Mouse (Mus musculus) gastrocnemius, adult 8-10 months (tissue): ENCODE results near the gene Cplx3. TPM values are rescaled to one million over a fixed set of nuclear protein-coding genes. Genes with fewer than 3 reads are reported as not detected.

Experiments
- DNase-seq, 2 experiments: peaks; one replicate each; pipeline ENCODE4 v3.0.0; 2022; ENCODE audit warnings: low spot score in 2 of 2
- total RNA-seq, 4 experiments: library from RNA; stranded (reverse); gene quantifications; 2 replicates each; pipeline ENCODE4 v1.2.4; 2022

The Cplx3 gene
- total RNA-seq, 4 experiments from 2014 or later, result not detected

DNA sequence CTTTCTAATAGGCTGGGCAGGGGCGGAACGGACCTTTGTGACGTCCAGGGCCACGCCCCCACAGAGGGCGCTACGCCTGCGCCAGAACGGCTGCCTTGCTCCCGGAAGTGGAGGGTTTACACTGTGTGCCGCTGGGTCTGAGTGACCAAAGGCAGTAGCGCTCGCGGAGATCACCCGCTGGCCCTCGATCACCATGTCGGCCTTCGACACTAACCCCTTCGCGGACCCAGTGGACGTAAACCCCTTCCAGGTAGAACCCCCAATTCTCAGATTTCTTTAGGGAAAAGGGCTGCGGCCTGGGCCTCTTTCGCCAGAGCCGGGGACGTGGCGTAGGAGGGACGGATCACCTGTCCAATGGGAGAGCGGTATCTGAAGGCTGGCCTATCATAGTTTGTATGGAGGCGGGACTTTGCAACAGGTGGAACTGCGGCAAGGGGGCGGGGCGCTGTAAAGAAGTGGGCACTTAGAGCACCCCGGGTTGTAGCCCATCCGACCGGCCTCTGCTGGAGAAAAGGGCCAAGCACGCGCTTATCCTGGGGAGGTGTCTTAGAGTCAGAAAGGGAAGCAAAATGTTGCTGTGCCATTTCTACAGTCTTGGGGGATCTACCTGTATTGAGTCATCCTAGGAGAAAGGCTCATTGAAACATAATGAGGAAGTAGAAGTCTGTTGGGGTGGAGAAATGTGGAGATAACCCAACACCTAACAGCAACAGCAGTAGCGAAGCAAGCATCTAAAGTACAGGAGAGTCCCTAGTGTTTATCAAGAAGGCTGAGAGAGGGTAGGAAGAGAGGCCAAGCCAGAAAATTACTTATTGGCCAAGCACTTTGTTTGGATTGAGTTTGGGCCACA lies 45.0 kb downstream of the Cplx3 start, which contains the start of gene Scamp2:
TSS of gene Scamp2 (plus strand) at position 83 of the 850 bp plus-strand sequence.
- peak; percentile 90 for DNase-seq

DNA sequence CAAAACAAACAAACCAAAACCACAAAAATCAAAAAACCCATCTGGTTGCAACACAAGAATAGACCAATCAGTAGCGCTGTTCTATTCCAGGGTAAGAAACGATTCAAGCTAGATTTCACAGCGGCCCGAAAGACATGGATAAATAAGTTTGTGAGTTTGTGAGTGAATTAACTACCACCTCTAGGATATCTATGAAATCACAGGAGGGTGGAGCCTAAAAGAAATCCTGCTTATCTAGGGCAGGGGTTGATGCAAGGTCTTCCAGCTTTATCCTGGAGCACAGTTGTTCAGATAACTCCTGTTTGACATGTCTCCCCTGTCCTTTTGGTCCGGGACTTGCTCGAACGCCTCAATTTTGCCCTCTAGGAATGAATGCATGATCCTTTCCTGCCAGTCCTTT lies 45.8 kb downstream of the Cplx3 start:
- no peak for DNase-seq

DNA sequence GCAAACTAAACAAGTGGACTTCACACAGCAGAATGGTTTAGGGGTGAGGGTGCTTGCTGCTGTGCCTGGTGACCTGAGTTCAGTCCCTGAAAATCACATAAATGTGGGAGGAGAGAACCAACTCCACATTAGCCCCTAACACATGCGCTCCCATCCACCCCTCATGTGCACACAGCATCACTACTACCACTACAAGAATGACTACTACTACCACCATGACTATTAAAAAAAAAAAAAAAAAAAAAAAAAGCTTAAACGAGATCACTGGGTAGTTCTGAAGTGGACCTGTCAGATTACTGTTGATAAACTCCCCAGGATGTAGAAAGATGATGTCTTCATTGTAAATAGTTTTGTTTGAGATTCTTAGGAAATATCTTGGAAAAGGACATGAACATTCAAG lies 46.5 kb downstream of the Cplx3 start:
- no peak for DNase-seq

DNA sequence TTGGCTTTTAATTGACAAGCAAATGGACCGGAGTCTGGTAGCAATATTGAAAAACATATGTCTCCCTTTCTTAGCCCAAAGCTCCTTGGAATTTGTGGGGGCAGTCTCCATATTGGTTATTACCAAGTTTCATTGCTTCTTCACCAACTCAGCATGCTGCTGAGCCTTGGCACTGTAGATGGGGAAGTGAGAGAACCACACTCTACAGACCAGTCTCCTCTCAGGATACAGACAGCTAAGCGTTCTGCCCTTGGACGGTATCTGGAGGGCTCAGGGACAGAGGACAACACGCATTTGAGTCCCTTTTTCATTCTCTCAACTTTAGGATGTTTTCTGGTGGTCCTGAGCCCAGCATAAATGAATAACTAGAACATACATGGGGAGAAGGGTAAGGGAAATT lies 47.5 kb downstream of the Cplx3 start:
- no peak for DNase-seq

DNA sequence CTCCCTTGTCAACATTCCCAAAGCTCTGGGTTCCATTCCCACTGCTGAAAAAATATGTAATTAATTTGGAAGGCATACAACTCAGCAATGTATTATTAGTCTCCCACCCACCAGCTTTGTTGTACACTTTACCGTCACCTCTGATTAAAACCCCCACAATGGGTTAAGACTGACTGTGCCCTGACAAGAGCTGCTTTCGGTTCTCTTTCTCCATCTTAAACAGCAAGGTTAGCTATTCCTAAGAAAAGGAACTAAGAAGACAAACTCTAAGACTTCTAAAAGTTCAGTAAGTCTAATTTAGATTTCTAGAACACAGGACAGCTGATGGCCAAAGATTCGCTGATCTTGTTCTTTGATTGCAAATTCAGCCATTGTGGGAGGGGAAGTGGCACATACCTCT lies 48.9 kb downstream of the Cplx3 start:
- no peak for DNase-seq

DNA sequence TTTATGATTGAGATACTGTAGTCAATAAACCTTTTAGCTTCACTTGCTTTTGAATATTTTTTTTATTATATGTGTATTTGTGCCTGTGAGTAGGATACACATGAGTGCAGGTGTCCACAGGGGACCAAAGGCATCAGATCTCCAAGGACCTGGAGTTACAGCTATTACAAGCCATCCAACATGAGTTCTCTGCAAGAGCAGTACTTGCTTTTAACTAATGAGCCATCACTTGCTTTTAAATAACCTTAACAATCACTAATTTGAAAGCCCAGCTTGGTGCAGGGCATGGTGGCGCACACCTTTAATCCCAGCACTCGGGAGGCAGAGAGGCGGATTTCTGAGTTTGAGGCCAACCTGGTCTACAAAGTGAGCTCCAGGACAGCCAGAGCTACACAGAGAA lies 51.3 kb downstream of the Cplx3 start:
- DNase-seq, result no peak

DNA sequence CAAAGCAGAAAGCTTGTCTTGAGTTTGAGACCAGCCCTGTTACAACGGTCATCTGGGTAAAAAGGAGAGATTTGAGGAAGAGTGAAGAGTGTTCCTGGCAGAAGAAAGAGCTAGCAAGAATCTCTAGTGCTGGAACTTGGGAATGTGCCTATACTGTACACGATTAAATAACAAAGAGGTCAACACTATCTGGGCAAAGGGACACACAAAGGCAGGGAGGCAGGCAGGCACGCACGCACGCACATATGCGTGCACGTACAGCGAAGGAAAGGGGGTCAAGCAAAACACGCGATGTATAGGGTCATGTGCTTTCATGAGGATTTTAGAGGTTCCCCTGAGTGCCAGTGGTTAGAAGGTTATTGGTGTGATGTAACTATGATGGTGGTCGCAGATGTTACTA lies 53.0 kb downstream of the Cplx3 start:
- DNase-seq, result no peak

DNA sequence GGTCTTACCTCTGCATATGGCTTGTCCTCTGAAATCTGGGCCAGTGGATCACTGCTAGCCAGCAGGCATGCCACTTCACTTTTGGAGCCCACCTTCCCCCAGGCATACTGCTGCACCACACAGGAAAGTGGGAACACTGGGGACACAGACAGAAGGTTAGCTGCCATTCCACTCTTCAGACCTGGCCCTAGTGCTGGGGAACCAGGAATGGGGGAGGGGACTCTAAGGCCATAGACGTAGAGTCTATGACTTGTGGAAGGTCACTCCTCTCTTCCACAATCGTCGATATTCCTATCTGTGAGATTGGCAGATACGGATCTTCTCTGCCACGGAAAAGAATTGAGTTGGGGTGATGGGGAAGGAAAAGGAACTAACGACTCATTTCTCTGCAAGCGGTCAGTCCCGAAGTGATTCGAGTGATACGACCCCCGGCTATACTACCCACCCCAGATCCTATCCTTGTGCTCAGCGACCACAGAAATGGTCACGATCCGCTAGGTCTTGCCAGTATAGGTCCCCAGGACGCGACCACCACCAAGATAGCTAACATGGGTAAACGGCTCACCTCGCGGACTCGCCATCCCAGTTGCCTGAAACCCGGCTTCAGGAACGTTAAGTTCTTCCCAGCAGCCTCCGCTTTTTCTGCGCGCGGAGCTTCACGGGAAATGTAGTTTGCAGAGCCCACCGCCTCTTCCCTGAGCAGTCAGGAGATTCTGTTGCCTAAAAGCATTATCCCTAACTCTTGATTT lies 53.8 kb downstream of the Cplx3 start, which contains the start of gene Mpi:
TSS of gene Mpi (minus strand) at position 625 of the 749 bp plus-strand sequence.
- peak in 1 of 2 experiments; percentile 40 for DNase-seq

DNA sequence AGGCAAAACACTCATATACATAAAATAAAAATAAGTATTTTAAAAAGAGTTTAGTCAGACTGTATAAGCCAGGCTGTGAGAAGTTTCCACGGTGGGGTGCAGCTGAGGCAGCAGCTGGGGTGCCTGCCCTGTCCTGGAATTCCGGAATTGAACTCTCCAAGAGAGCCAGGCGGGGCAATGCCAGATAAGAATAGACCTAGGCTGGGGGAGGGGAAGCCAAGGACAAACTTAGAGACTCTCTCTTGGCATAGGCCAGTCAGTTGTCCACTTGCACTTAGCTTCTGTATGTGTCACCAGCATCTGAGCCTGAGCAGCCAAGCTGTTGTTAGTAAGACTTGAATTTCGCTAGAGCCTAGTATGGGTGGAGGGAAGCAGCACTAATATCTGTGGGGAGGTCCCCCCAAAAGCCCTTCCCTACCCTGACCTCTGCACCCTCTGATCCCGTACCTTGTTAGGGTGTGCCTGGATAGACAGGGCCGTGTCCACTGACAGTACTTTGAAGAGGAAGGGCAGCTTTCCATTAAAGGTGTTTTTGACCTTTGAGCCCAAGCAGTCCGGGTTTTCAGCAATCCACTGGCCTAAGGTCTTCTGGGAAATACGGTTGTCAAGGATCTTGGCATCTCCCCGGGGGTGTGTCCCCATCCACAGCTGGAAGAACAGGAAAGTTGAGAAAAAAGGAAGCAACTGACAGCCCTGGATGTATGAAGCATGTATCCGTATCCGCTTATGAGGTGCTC lies 55.8 kb downstream of the Cplx3 start:
- peak; percentile 55 to 56 for DNase-seq

Other genes starting within 250 kb of the Cplx3 start
- gene Ppcdc, start 166.2 kb downstream of the Cplx3 start, total RNA-seq, result 10 to 100 TPM in 1 of 4 experiments, 1 to 10 TPM in 3; 7.0 to 10.8 (median 7.6) TPM
- gene Scamp5, start 138.2 kb downstream of the Cplx3 start, total RNA-seq, result 1 to 10 TPM in 1 of 4 experiments, under 1 TPM in 3; 0.34 to 1.3 (median 0.76) TPM
- not detected for gene Rpp25, start 102.3 kb downstream of the Cplx3 start, total RNA-seq
- 1,000 to 10,000 TPM; 1,141 to 1,247 (median 1,173) TPM for gene Cox5a, start 85.0 kb downstream of the Cplx3 start, total RNA-seq
- gene Fam219b, start 68.8 kb downstream of the Cplx3 start, total RNA-seq, result 1 to 10 TPM; 4.3 to 6.5 (median 5.5) TPM
- 10 to 100 TPM; 71.2 to 89.3 (median 74.4) TPM for gene Mpi, start 53.5 kb downstream of the Cplx3 start, total RNA-seq
- 10 to 100 TPM; 35.5 to 42.9 (median 37.1) TPM for gene Scamp2, start 45.3 kb downstream of the Cplx3 start, total RNA-seq
- 1 to 10 TPM; 3.3 to 4.8 (median 4.2) TPM for gene Ulk3, start 16.8 kb downstream of the Cplx3 start, total RNA-seq
- gene Lman1l, start 14.5 kb upstream of the Cplx3 start, total RNA-seq, result not detected
- 10 to 100 TPM in 1 of 4 experiments, 1 to 10 TPM in 3; 8.0 to 10.5 (median 8.8) TPM for gene Csk, start 47.4 kb upstream of the Cplx3 start, total RNA-seq
- gene Cyp1a2, start 77.4 kb upstream of the Cplx3 start, total RNA-seq, result not detected
- under 1 TPM; 0.41 to 0.60 (median 0.52) TPM for gene Cyp1a1, start 81.6 kb upstream of the Cplx3 start, total RNA-seq
- gene Edc3, start 102.3 kb upstream of the Cplx3 start, total RNA-seq, result 1 to 10 TPM; 4.8 to 6.7 (median 6.3) TPM
- 10 to 100 TPM; 41.4 to 61.1 (median 44.6) TPM for gene Clk3, start 159.6 kb upstream of the Cplx3 start, total RNA-seq
- gene Arid3b, start 230.5 kb upstream of the Cplx3 start, total RNA-seq, result 1 to 10 TPM; 3.1 to 6.0 (median 4.4) TPM